Mouse (Mus musculus) cerebellum, adult 18-20 months (tissue): ENCODE data around the gene Smad5.

Source experiments
- DNase-seq, 2 experiments: peaks; one replicate each; pipeline ENCODE4 v3.0.0; 2021

The Smad5 gene

GRCm38 (mm10) chr13:56757201-56757600 lies 54.4 kb downstream of the Smad5 start:
- no peak for DNase-seq

GRCm38 (mm10) chr13:56758492-56758891 lies 55.7 kb downstream of the Smad5 start:
- DNase-seq: peak; percentile 70 to 81

GRCm38 (mm10) chr13:56762446-56763229 lies 59.8 kb downstream of the Smad5 start:
- no peak for DNase-seq

GRCm38 (mm10) chr13:56765284-56766032 lies 62.6 kb downstream of the Smad5 start:
- DNase-seq: no peak

- DNase-seq: no peak
Measured at GRCm38 (mm10) chr13:56766211-56766610, 63.4 kb downstream of the Smad5 start.

- no peak for DNase-seq
Measured at GRCm38 (mm10) chr13:56769431-56769830, 66.6 kb downstream of the Smad5 start.

- DNase-seq: no peak
Measured at GRCm38 (mm10) chr13:56770136-56770578, 67.3 kb downstream of the Smad5 start.

GRCm38 (mm10) chr13:56770786-56771185 lies 68.0 kb downstream of the Smad5 start:
- no peak for DNase-seq

GRCm38 (mm10) chr13:56772592-56772991 lies 69.8 kb downstream of the Smad5 start:
- no peak for DNase-seq

GRCm38 (mm10) chr13:56773262-56773870 lies 70.6 kb downstream of the Smad5 start:
- DNase-seq: no peak

- DNase-seq: no peak
Measured at GRCm38 (mm10) chr13:56774304-56774703, 71.5 kb downstream of the Smad5 start.

- no peak for DNase-seq
Measured at GRCm38 (mm10) chr13:56780746-56781469, 78.1 kb downstream of the Smad5 start.

GRCm38 (mm10) chr13:56781697-56782096 lies 78.9 kb downstream of the Smad5 start:
- DNase-seq: no peak

- DNase-seq: no peak
Measured at GRCm38 (mm10) chr13:56782621-56783020, 79.8 kb downstream of the Smad5 start.

GRCm38 (mm10) chr13:56790683-56791082 lies 87.9 kb downstream of the Smad5 start:
- no peak for DNase-seq
